Mouse (Mus musculus) gastrocnemius, adult 2 months (tissue): ENCODE data around the gene Agpat1. TPM values are rescaled to one million over a fixed set of nuclear protein-coding genes. Genes with fewer than 3 reads are reported as not detected.

ENCODE experiments used
- DNase-seq: peaks from one replicate; pipeline ENCODE4 v3.0.0; 2022
- H3K27ac ChIP-seq: fragments of 200-600 bp; 2 replicates; pipeline ENCODE4 v1.8.1; 2022; ENCODE audit warnings: mild to moderate bottlenecking
- H3K4me3 ChIP-seq: fragments of 200-600 bp; 2 replicates; pipeline ENCODE4 v1.8.1; 2022; ENCODE audit warnings: mild to moderate bottlenecking, moderate library complexity
- CTCF ChIP-seq: fragments of 200-600 bp; IDR thresholded peaks from 2 replicates; pipeline ENCODE4 v1.8.1; 2022; ENCODE audit warnings: antibody characterized with exemption, mild to moderate bottlenecking, moderate library complexity
- intact Hi-C: fragments of 180-260 bp; cut with DNase I; formaldehyde crosslinking; loops from one replicate; pipeline ENCODE4 v1.15.1; 2025
- total RNA-seq, 2 experiments: library from RNA; stranded (reverse); gene quantifications; 2 replicates each; pipeline ENCODE4 v1.2.3; 2021

Gene Agpat1
- total RNA-seq, 2 experiments from 2014 or later, result 75.6 to 75.7 TPM

- H3K4me3 ChIP-seq, result no peak overlapping the region
- intact Hi-C loops, result no loop called here
- H3K27ac ChIP-seq, result no peak overlapping the region
- no peak for DNase-seq
- no peak for TF ChIP-seq CTCF
These were observed 16.9 kb downstream of the Agpat1 start for GRCm38 (mm10) chr17:34621006-34621405.

GRCm38 (mm10) chr17:34623161-34623560 lies 19.1 kb downstream of the Agpat1 start:
- Histone ChIP-seq H3K4me3 (no peak overlapping the region), H3K27ac (no peak overlapping the region)
- peak; percentile 23; the same call in 1 of the 2 replicates for TF ChIP-seq CTCF
- DNase-seq, result no peak
- intact Hi-C loops, result no loop called here

GRCm38 (mm10) chr17:34624981-34625380 lies 20.9 kb downstream of the Agpat1 start:
- DNase-seq, result no peak
- intact Hi-C loops, result no loop called here
- Histone ChIP-seq H3K27ac (no peak overlapping the region), H3K4me3 (no peak overlapping the region)
- no peak for TF ChIP-seq CTCF

- no peak for TF ChIP-seq CTCF
- no peak for DNase-seq
- intact Hi-C loops, result loop anchor here (2.0 kb wide), 1 partner anchor 21 kb away; the partner anchor contains the start of gene Agpat1
- Histone ChIP-seq H3K27ac (peak overlapping the region; percentile 96), H3K4me3 (peak overlapping the region; percentile 94)
These were observed 22.2 kb downstream of the Agpat1 start for GRCm38 (mm10) chr17:34626062-34626772.

DNA sequence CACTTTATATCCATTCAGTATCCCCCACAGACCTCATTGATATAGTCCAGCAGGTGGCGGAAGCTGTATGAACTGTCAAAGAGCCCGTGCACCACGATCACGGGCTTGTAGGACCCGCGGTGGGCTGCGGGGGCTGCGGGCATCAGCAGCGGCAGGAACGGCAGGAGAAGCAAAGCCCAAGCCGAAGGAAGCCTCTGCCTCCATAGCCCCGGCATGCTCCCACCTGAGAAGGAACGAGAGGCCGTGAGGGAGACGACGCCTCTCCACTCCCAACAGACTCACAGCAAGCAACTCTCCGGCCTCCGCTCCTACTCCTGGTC lies 22.7 kb downstream of the Agpat1 start:
- intact Hi-C loops, result loop anchor here (2.0 kb wide), 1 partner anchor 22 kb away; the partner anchor contains the start of gene Agpat1
- H3K4me3 ChIP-seq, result peak overlapping the region; percentile 94
- TF ChIP-seq CTCF, result peak; percentile 52
- no peak for DNase-seq
- peak overlapping the region; percentile 96 for H3K27ac ChIP-seq

DNA sequence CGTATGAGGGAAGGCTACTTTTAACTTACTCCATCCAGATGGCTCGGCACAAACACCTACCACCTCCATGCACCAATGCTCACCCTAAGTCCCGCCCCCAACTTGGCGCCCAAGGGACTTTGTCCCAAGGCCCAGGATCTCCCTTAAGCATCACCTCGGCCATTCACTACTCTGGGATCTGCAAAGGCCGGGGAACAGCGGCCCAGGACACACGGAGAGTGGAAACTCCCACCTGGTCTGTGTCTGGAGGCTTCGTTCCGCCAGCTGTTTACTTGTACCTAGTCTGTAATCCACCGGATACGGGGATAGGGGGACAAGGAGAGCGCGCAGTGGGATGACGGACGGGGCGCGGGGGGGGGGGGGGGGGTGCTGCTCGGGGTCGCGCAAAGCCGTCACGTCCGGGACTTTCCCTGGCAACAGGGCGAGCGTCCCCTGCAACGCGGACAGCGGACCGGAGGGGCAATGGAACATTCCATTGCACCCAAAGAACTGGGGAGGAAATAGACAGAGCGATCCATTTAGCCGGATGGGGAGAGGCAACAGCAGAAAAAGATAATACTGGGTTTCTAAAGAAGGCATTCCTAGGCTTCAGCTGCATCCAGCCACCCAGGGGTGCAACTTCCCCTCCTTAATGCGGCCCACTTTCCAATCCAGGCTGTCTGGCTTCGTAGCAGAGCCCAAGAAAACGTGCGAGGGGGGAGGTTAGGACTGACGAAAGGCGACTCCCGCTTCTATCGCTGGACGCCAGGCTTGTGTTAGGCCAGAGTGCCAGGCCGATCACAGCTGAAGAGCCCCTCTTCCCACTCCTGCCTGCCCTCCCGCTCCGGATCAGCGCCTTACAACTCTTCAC lies 23.3 kb downstream of the Agpat1 start:
- TF ChIP-seq CTCF, result no peak
- intact Hi-C loops, result loop anchor here (2.0 kb wide), 1 partner anchor 23 kb away; the partner anchor contains the start of gene Agpat1
- peak overlapping the region; percentile 96 for H3K27ac ChIP-seq

GRCm38 (mm10) chr17:34627943-34628643 lies 24.0 kb downstream of the Agpat1 start, which contains the start of gene Ppt2:
Ppt2 (minus strand) TSS chr17:34628510.
- DNase-seq, result peak; percentile 80
- Histone ChIP-seq H3K4me3 (peak within 1 kb of the TSS; percentile 94), H3K27ac (peak within 1 kb of the TSS; percentile 96)
- intact Hi-C loops, result loop anchor here (2.0 kb wide), 1 partner anchor 23 kb away; the partner anchor contains the start of gene Agpat1
- TF ChIP-seq CTCF, result no peak

More for the DNA sequence above, 23.3 kb downstream of the Agpat1 start:
- peak; percentile 92 for DNase-seq
- peak overlapping the region; percentile 94 for H3K4me3 ChIP-seq

DNA sequence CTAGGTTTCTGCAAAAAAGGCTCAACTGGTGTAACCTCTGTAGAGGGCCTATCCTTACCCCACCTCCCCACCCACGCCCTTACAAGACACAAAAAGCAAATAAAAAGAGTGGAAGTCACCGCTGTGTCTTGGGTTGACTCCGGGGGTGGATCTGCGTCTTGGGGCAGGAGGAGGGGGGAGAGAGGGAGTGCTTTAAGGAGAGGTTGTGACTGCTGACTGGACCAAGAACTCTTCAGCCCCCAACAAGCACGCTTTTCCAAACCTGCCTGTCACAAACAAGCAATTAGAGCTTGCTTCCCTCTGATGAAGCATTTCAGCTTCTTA lies 24.5 kb downstream of the Agpat1 start:
- peak; percentile 20 for DNase-seq
- peak overlapping the region; percentile 96 for H3K27ac ChIP-seq
- TF ChIP-seq CTCF, result no peak
- H3K4me3 ChIP-seq, result peak overlapping the region; percentile 94
- intact Hi-C loops, result no loop called here

DNA sequence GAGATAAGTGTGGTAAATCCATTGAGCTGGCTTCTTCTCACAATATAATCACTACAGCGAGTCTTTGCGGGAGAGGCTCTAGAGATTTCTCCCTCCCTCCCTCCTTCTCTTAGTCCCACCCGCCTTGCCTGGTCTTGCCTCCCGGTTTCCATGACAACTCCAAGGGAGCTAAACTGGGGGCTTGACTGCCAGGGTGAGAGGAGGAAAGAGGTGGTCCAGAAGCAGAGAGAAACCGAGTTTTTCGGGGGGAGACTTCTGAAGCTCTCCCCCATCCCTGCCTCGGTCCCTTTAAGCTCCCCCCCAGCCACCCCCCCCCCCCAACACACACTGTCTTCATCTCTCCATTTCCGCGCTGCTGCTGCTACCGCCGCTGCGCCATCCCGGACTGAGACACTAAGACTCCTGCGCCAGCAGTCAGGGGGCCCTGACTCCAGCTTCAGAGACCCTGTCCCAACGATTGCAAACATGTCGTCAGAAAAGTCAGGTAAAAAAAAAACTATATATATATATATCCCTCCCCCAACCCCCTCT lies 25.2 kb downstream of the Agpat1 start, which contains the start of gene Prrt1:
Gene Prrt1 (plus strand): TSS at position 313 of the 531 bp plus-strand sequence.
- no peak for DNase-seq
- peak within 1 kb of the TSS; percentile 94 for H3K4me3 ChIP-seq
- TF ChIP-seq CTCF, result no peak
- intact Hi-C loops, result no loop called here
- H3K27ac ChIP-seq, result peak within 1 kb of the TSS; percentile 96

- Histone ChIP-seq H3K4me3 (peak overlapping the region; percentile 94), H3K27ac (peak overlapping the region; percentile 96; the same call in 1 of the 2 replicates)
- DNase-seq, result no peak
- TF ChIP-seq CTCF, result no peak
- intact Hi-C loops, result no loop called here
These were observed 25.9 kb downstream of the Agpat1 start for GRCm38 (mm10) chr17:34629796-34630603.

GRCm38 (mm10) chr17:34630761-34631301 lies 26.8 kb downstream of the Agpat1 start:
- peak overlapping the region; percentile 94 for H3K4me3 ChIP-seq
- peak; percentile 31 for DNase-seq
- H3K27ac ChIP-seq, result no peak overlapping the region
- TF ChIP-seq CTCF, result no peak
- intact Hi-C loops, result no loop called here
